Mouse (Mus musculus): ENCODE data around the gene Tgfbr3l. TPM values are rescaled to one million over a fixed set of nuclear protein-coding genes. Genes with fewer than 3 reads are reported as not detected.

The Tgfbr3l gene
- total RNA-seq, 2 experiments from 2014 or later: 8.9 to 12.2 TPM

DNA sequence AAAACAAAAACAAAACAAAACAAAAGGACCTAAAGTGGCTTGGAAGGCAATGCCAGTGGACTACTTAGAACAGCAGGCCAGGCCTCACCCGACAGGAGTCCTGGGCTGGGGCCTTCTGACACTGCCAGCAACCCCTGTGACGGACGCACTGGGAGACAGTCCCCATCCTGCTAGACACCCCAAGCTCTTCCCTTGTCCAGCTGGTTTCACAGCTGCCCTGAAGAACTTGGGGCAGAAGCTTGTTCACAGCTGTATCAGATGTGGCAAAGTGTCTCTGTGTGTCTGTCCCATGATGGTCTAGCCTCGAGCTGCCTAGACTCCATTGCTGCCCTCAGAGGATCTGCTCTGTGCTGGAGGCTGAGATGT is 11.8 kb downstream of the Tgfbr3l start:
- DNase-seq (ENCODE audit: low spot score in 2 of 2): no peak

DNA sequence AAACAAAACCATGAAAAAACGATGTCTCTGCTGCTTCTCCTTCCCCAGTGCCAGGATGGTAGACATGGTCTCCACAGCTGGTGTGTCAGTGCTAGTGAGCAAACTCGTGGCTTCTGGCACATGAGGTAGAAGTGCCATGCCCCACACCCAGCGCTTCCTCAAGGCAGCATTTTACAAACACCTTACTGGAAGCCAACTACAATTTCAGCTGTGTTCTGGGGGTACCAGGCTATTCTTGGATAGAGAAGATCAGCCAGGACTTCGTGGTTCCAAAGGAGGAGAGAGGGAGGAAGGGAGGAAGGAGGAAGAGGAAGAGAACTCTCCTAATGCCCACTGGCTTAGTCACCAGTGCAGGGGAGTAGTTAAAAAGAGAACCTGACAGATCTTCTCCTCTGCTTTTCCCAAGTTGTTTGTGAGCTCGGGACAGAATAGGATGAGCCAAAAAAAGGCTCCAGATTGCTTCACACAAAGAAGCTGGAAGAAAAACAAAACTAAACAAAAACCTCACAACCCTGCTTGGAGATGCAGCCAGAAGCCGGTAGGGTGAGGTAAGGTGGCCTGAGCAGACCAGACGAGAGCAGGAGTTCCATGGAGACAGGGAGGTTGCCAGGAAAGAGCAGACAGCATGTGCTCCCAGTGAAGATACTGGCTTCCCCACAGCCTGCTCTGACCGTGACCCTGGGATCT is 15.2 kb downstream of the Tgfbr3l start:
- no peak for DNase-seq (ENCODE audit: low spot score in 2 of 2)

DNA sequence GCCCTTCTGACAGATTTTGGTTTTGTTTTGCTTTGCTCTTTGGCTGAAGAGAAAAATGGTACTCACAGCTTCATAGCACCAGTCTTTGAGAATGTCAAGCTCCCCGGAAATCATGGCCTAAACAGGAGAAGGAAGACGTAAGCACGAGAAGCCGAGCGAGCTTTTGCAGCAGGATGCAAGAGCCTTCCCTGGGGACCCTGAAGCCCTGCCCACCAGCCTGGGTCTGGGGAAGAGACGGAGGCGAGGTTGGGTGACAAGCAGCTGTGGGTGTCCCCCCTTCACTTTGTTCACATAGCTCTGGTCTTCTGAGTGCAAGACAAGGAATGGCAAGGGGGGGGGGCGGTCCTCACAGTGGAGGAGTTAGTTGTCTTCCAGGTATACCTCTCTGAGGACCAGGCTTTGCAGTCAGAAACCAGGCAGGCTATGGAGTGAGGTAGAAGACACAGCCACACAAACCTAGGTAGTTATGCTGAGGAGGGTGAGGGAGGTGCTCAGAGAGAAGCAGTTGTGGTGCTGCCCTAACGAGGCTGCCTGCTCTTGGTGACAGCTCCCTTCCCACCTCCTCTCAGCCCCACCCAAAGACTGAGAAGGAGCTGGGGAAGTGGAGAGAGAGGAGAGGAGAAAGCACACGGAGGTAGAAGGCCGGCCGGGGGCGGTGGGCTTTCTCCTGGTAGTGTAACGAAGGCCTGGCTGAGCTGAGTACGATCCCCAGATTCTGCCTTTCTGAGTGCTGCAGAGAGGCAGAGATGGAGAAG is 17.3 kb downstream of the Tgfbr3l start:
- no peak for DNase-seq (ENCODE audit: low spot score in 2 of 2)

DNA sequence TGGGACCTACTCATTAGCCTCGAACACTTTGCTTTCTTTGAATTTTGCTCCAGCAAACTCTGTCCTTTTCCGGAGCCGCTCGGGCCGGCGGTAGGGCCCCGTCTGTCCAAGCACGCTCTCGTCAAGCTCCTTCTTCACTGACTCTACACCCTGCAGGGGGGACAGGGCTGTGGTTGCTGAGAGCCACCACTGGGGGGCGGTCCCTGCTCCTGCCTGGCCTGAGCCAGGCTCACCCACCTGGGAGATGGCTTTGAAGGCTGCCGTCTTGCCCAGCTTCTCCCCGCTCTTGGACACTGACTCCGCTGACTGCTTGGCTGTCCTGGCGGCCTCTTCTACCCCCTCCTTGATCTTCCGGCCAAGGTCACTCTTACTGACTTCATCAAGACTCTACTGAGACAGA is 19.6 kb downstream of the Tgfbr3l start:
- DNase-seq (ENCODE audit: low spot score in 2 of 2): no peak

DNA sequence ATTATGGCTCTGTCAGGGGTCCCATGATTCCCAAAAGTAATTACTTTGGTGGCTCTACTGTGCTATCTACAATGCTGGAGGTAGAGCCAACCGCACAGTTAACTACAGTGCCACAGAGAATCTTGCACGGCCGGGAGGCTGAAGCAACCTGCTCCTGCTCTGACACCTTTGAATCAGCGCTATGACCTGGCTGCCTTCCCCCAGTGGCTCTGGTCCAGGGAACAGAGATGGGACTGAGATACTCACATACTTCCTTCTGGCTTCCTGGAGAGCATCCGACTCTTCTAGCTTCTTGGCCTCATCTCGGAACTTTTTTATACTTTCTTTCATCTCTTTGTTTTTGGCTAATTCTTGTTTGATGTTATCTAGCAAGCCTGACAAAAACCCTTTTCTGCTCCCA is 21.6 kb downstream of the Tgfbr3l start:
- DNase-seq (ENCODE audit: low spot score in 2 of 2): no peak

DNA sequence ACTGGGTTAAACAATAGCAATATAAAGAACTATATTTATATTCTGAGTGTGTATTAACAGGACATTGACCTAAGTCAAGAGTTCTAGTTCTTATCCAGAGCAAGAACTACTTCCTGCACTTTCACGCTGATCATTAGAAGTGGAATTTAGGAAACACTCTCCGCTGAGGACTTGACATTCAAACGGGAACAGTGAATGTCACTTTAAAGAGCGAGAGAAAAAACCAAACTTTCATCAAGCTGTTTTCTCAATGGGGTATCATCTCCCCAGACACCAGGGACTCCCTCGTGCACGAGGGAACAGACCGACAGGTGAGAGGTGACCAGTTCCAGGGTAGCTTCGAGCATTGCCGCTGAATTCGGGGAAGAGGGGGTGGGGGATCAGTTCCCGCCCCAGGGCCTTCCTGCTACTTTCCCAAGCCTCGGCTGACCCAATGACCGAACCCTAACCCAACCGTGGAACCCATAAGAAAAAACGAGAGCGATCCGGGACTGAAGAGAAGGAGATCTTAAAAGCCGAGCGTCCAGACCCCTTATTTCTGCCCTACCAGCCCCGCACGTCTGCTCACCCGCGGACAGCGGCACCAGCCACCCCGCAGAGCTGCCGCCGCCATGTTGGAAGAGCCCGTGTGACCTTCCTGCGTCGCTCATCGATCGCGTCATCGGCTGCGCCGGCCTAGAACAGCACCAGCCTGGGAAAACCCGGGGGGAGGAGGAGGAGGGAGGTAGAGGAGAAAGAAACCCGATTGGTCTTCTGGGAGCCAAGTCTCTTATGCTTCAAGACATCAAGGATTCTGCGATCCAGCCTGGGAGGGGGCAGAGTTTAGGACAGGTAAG is 27.5 kb downstream of the Tgfbr3l start, which contains the start of gene Timm44:
Gene Timm44 (minus strand): TSS at position 639 of the 836 bp plus-strand sequence.
- peak; percentile 93 to 97 for DNase-seq (ENCODE audit: low spot score in 2 of 2)

DNA sequence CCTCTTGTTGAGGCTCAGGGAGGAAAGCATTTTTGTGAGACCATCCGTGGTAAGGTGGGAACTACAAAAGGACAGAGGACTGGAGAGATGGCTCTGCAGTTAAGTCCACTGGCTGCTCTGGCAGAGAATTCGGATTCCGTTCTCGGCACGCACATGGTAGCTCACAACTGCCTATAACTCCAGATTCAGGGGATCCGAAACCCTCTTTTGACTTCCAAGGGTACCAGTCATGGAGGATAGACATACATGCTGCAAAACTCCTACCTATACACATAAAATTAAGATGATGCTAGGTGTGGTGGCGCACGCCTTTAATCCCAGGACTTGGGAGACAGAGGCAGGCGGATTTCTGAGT is 28.1 kb downstream of the Tgfbr3l start:
- no peak for DNase-seq (ENCODE audit: low spot score in 2 of 2)

DNA sequence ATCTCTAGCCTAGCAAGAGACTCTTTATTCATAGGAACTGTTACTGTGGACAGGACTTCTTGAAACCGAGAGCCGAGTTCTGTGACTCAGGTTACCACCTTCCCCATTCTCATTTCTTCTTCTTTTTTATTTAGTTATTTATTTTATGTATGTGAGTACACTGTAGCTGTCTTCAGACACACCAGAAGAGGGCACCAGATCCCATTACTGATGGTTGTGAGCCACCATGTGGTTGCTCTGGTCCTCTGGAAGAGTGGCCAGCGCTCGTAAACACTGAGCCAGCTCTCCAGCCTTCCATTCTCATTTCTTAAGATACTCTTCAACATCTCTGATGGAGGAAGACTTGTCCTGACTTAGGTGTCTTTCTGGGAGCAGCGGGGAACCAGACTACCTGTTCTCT is 44.7 kb downstream of the Tgfbr3l start:
- DNase-seq (ENCODE audit: low spot score in 2 of 2): no peak

DNA sequence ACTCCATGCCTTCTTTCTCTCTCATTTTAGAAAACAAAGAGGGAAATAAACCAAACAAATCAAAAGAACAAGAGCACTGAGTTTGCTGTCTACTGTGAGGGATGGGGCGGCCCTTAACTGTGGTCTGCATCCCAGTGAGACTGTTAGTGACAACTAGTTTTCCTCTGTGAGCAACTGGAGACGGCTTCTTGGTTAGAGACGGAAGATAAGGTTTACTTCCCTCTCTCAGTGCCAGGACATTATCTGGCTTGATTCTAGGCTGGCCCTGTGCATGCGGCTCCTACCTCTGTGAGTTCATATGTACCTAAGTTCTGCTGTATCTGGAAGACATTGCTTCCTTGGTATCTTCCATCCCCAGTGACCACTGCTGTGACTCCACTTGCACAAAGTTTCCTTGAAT is 49.8 kb downstream of the Tgfbr3l start:
- DNase-seq (ENCODE audit: low spot score in 2 of 2): no peak

Other genes starting within 250 kb of the Tgfbr3l start
- under 1 TPM; 0.37 to 0.43 TPM for gene Cd209f, start 142.4 kb upstream of the Tgfbr3l start, total RNA-seq (2021)
- under 1 TPM in 1 of 2 experiments, not detected in 1; 0.22 TPM for gene Cd209g, start 114.1 kb upstream of the Tgfbr3l start, total RNA-seq (2021)
- gene Evi5l, start 81.6 kb upstream of the Tgfbr3l start, total RNA-seq (2021): 100 to 1,000 TPM in 1 of 2 experiments, 10 to 100 TPM in 1; 93.2 to 102 TPM
- gene Prr36, start 30.8 kb upstream of the Tgfbr3l start, total RNA-seq (2021): 10 to 100 TPM; 38.4 to 41.3 TPM
- not detected for gene Lrrc8e, start 21.4 kb upstream of the Tgfbr3l start, total RNA-seq (2021)
- 100 to 1,000 TPM; 109 to 116 TPM for gene Map2k7, start 9.5 kb upstream of the Tgfbr3l start, total RNA-seq (2021)
- gene Gm49320, start 9.3 kb upstream of the Tgfbr3l start, total RNA-seq (2021): under 1 TPM; 0.46 to 0.62 TPM
- gene Snapc2, start 4.9 kb downstream of the Tgfbr3l start, total RNA-seq (2021): 10 to 100 TPM; 28.9 to 31.1 TPM
- gene Ctxn1, start 11.1 kb downstream of the Tgfbr3l start, total RNA-seq (2021): 100 to 1,000 TPM; 524 to 546 TPM
- gene Timm44, start 27.7 kb downstream of the Tgfbr3l start, total RNA-seq (2021): 10 to 100 TPM; 59.1 to 61.4 TPM
- gene Ccl25, start 77.0 kb downstream of the Tgfbr3l start, total RNA-seq (2021): 10 to 100 TPM; 17.2 to 20.1 TPM
- gene Elavl1, start 77.2 kb downstream of the Tgfbr3l start, total RNA-seq (2021): 10 to 100 TPM; 78.8 to 80.6 TPM
- gene Cers4, start 244.8 kb downstream of the Tgfbr3l start, total RNA-seq (2021): 10 to 100 TPM; 42.6 to 44.2 TPM